Mouse (Mus musculus): ENCODE measurements around the gene Fcrlb.
A peak's percentile ranks its signal among the peaks of the same experiment; 100 is the strongest.
"Not testable (repeated sequence)": the region's sequence is repeated elsewhere in the genome, so short reads cannot be mapped to it uniquely, and the experiment has no call there.

Fcrlb gene

DNA sequence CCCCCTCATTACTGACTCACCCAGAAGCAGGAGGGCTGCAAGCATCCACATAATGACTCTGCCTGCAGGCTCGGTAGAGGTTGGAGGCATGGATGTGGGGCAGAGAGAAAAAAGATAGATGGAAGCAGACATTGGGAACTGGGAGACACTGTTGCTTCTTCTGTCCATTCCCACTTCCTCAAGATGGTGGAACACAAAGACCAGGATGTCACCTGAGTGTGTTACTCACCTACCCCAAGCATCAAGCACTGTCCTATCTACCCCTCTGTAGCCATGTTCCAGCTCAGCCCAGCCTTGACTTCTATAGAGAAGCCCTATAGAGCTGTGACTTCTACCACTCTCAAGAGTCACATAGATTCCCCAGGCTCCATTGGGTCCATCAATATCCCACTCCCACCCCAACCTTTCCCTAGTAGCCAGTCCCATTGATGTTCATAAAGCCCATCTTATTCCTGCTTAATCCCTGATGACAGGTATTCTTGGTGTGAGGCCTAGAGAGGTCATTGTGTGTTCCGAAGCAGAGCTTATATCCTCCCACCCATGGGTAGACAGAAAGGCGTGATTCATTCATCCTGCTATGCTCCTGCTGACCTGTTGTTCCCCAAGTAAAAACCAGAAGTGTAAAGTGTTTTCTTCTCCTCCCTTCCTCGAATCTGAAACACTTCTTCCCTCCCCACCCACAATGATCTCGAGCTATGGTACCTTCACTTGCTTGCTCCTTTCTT, at the start of gene Fcrlb:
Gene Fcrlb, minus strand, starts transcription at position 51 of the 725 bp plus-strand sequence.
- no peak for DNase-seq (ENCODE audit: low spot score)

DNA sequence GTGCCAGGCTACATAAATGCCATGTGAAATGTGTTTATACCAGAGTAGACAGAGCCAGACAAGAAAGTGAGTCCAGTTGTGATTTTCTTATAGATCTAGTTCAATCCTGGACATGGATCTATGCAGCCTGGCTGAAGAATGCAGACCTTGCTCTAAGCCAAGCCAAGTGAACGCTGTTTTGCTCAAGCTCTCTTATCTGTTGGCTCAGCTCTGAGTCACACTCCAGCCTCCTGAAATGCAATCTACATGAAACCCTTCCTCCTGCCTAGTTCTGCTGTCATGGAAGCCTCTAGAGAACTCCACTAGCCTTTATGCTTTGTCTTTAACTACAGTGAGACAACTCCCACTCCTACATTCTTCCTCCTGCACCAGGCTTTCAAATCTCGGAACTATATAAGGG, 49.6 kb upstream of the Fcrlb start:
- DNase-seq (ENCODE audit: low spot score) = no peak

DNA sequence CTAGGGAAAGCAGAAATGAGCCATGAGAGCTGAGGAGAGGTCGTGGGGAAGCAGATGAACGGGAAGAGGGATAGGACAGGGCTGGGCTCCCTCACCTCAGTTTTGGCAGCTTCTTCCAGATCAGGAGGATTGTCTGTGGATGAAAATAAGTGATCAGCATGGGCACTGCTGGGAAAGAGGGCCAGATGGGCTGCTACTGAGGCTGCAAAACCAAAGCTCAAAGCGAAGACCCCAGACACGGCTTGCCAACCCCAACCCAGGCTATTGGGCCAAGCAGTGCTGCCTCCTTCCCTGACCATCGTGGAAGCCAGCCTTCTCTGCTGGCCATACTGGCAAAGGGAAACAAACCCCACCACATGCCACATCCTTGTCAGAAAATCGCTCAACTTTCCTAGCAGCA, 48.4 kb upstream of the Fcrlb start:
- no peak for DNase-seq (ENCODE audit: low spot score)

DNA sequence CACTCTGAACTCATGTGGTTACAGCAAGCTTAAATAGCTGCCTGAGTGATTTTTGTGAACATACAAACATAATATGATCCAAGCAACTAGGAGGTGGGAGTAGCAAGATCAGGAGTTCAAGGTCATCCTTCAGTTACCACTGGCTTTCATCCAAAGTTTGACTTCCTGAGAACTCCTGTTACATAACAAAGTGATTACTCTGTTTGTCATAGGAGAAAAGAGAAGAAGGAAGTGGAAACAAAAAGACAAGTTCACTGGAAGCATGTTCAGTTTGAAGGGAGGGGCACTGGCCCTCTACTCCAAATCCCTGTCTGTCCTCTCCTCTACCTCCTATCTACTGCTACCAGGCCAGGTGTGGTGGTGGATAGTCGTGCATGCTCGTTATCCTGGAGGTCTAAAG, 47.0 kb upstream of the Fcrlb start:
- DNase-seq (ENCODE audit: low spot score) = no peak

DNA sequence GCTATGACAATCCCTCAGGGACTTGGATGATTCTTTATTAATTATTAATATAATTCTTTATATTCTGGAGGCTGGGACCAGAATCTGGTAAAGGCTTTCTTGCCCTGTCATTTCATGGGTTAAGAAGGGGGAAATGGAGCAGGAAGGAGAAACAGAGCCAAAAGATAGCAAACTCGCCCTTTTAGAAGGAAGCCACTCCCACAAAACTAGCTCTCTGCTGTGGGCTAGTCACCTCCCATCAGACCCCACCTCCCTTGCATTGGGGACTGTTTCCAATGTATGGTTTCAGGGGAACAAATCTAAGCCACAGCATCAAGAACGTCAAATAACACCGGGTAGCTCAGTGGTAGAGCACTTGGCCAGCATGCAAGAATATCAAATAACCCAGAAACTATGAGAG, 45.5 kb upstream of the Fcrlb start:
- no peak for DNase-seq (ENCODE audit: low spot score)

DNA sequence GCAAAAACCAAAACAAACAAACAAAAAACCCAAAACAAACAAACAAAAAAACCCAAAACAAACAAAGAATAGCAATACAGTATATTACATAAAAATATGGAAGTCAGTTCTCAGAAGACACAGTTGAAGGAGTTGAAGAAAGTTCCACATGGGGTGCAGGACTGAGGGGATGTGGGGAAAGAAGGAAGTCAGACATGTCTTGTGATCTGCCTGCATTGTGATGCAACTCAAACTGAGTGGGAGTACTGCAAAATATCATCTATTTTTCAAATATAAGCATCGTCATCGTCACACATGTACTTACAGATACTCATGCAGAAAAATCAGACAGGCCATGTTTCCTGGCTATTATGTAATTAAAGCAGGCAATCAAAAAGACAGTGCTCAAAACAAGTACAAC, 40.5 kb upstream of the Fcrlb start:
- no peak for DNase-seq (ENCODE audit: low spot score)

DNA sequence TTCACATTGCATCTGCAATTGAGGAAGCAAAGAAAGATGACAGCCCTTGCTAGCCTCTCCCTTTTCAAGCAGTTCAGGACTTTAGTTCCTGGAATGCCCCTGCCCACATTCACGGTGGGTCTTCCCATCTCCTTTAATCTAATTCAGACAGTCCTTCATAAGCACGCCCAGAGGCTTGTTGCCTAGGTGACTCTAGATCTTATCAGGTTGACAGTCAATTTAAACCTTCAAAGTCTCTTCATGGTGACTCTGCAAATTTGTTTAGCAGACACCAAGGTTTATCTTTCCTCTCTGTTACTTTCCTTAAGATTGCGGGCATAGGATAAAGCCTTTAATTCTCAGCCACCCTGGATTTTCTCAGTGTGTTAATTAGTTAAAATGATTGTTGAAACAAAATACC, 38.0 kb upstream of the Fcrlb start:
- peak; percentile 70 for DNase-seq (ENCODE audit: low spot score)

DNA sequence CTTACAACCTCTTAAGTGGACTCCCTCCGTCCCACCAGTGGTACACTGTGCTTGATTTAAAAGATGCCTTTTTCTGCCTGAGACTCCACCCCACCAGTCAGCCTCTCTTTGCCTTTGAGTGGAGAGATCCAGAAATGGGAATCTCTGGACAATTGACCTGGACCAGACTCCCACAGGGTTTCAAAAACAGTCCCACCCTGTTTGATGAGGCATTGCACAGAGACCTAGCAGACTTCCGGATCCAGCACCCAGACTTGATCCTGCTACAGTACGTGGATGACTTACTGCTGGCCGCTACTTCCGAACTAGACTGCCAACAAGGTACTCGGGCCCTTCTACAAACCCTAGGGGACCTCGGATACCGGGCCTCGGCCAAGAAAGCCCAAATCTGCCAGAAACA, 32.2 kb upstream of the Fcrlb start:
- DNase-seq (ENCODE audit: low spot score) = not testable (repeated sequence)

DNA sequence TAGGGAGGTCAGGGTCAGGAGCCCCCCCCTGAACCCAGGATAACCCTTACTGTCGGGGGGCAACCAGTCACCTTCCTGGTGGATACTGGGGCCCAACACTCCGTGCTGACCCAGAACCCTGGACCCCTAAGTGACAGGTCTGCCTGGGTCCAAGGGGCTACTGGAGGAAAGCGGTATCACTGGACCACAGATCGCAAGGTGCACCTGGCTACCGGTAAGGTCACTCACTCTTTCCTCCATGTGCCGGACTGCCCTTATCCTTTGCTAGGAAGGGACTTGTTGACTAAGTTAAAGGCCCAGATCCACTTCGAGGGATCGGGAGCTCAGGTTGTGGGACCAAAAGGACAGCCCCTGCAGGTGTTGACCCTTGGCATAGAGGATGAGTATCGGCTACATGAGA, 31.4 kb upstream of the Fcrlb start:
- not testable (repeated sequence) for DNase-seq (ENCODE audit: low spot score)

DNA sequence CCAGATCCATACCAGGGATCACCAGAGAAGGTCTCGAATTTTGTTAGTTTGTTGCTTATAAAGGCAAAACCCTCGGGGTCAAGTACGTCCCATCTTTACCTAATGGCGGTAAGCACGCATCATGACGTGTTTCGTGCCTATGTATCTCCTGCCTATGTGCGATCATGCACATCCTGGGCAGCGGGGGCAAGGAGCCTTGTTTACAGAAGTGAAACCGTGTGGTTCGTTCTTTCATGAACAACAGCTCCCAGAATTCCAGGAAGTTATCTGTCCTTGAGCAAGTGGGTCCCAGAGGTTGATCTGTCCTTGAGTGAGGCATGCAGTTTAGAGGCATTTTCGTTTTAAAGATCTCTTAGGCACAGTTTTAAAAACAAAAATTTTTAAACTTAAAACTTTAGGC, 26.5 kb upstream of the Fcrlb start:
- DNase-seq (ENCODE audit: low spot score) = no peak

DNA sequence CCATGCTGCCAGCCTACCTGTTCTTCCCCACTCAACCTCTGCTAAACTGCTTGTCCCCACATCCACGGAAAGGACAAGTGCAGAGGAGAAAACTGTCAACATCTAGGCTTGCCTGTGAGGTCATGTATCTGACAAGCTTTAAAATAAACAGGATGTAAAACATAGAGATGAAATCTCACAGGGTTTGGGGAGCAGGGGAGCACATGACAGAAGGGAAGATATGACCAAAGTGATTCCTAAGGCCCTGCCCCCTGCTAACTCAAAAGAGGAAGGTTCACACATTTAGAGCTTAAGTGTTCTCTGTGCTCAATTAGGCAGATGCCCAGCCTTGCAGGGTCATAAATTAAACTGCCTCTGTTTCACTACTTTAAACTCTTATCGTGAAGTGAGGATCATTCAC, 21.6 kb upstream of the Fcrlb start:
- no peak for DNase-seq (ENCODE audit: low spot score)

DNA sequence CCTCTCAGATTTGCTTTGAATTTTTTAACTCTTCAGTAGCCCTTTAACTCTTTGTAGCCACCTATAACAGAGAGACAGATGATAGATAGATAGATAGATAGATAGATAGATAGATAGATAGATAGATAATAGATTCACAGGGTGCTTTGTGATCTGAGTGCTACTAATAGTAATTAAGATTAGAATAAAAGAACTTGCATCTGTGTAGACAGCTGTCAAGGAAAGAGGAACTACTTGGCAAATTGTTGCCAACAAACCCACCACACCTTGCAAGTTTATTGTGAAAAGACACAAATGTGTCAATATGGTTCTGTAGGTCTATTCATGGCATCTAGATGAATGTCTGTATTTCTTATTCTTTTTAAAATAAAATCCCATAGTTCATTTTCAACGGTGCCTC, 21.2 kb upstream of the Fcrlb start:
- DNase-seq (ENCODE audit: low spot score) = no peak

DNA sequence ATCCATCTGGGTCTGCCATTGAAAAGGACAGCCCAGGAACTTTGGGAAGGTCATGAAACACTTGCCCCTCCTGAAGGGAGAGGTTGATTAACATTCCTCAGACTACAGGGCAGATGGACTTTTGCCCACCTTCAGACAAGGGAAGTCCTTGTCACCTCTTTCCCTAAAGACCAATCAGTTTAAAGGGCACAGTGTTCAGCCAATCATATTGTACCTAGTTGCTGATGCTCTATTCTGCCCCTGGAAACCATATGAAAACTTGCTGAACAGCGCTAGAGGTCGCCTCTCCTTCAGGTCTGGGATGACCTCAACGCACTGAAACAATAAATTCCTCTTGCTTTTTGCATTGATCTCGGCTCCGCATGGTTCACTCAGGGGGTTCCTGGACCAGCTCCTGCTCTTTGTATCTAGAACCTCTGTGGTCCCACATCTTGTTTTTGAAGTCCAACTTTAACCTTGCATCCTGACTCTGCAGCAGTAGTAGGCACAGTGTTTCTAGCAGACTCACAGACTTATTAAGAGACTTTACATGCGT, 20.7 kb upstream of the Fcrlb start:
- DNase-seq (ENCODE audit: low spot score) = no peak

DNA sequence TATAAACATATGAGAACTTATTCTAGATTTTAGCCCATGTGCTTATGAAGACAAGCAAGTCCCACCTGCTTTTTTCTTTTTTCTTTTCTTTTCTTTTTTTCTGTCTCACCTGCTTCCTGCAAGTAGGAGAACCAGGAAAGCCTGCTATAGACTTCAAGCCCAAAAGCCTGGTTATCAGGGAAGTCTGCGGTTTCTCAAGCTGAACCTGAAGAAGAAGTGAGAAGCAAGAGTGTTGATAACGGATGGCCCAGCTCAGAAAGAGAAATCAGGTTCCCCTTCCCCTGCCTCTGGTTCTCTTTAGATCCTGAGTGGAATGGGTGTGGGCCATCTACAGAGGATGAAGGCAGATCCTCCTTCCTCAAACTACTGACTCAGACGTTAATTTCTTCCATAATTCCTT, 19.3 kb upstream of the Fcrlb start:
- no peak for DNase-seq (ENCODE audit: low spot score)

DNA sequence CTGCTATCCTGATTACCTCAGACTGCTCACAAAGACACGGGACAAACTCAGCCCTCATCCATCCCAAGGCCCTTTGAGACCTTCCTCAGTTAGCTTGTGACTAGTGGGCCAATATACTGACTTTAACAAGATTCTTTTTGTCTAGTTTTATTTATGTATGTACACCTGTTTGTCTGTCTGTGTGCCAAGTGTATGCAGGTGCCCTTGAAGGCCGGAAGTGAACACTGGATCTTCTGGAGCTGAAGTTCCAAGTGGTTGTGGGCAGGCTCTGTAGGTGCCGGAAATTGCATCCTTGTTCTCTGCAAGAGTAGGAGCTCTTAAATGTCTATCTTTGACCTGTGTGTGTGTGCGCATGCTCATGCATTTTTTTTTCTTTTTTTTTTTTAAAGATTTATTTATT, 16.5 kb upstream of the Fcrlb start:
- no peak for DNase-seq (ENCODE audit: low spot score)

DNA sequence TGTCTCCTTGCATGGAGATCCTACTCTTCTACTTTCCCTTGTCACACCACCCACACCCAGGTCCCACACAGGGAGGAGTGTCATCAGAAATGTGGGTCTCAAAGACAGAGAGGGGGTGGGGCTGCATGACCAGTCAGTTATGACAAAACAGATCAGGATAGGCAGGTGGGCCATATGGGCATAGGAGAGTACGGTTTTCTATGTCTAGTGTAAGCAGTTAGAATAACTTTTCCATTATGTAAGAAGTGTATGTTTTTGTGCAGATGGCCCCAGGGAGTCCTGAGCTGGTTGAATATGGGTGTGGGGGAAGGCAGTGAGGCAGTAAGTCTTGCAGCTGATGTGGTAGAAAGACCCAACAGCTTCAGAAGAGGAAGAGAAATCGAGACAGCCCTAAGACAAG, 15.7 kb upstream of the Fcrlb start:
- no peak for DNase-seq (ENCODE audit: low spot score)

DNA sequence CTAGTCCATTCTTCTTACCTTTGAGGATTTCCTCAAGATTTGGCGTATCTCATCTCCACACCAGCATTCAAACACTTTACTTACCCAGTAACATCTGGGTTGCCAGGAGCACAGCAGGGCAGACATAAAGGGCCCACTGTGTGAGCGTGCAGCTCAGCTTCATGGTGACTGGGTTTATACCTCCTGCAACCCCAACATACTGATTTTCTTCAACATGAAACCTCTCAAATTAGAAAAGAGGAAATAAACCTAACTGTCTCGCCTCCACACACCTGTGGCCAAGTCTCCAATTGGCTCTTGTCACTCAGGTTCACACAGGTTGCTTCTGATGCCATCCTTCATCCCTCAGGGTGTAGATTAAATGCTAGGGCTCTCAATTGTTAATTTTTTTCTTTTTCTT, 14.6 kb upstream of the Fcrlb start, which contains the start of gene Fcrla:
Gene Fcrla, minus strand, starts transcription at position 206 of the 400 bp plus-strand sequence.
- DNase-seq (ENCODE audit: low spot score) = no peak

DNA sequence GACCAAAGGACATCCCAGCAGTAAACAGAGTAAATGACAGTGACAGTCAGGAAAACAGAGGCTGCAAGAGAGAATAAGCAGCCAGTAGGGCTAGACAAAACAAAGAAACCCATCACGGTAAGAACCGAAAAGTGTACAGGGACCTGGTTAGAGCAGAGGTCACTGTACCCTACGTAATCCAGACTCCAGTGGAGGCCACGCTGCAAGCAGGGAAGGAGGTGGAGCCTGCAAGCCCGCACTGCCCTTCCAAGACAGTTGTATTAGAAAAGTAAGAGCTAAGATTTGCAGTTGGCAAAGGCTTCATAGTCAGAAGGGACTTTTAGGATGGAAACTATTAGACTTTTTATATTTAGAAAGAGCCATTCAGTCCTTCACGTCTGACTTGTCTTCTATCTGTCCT, 14.2 kb upstream of the Fcrlb start:
- no peak for DNase-seq (ENCODE audit: low spot score)

DNA sequence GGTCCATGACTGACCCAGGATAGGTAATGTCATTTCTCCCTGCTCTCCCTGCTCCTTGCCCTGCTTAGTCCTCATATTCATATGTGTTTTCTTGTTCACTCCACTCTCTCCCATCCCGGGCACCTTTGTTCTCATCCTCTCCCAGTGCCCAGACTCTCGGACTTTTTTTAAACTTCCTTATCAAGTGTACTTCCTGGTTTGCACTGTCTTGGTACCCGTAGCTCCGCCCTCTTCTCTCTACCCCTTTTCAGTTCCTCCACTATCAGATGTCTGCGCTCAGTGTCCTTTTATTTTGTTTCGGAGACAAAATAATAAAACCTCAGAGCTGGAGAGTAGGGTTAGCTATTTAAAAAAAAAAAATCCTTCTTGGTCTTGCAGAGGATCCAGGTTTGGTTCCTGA, 11.7 kb upstream of the Fcrlb start:
- peak; percentile 62 for DNase-seq (ENCODE audit: low spot score)

DNA sequence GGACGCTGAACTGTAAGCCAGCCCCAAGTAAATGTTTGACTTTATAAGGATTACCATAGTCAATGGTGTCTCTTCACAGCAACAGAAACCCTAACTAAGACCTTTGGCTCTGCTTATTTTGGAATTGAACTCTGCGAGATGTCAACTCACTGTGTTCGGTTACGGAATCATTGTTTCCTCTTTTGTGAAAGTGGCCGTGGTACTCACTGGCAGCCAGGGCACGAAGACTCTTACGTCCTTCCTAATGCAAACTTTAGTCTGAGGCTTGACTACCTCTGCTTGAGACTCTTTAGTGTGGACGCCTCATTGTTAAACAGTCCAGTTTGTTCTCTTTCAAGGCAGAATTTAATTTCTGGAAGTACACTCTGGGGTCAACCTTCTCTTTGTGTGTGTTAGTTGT, 6.6 kb upstream of the Fcrlb start:
- no peak for DNase-seq (ENCODE audit: low spot score)

DNA sequence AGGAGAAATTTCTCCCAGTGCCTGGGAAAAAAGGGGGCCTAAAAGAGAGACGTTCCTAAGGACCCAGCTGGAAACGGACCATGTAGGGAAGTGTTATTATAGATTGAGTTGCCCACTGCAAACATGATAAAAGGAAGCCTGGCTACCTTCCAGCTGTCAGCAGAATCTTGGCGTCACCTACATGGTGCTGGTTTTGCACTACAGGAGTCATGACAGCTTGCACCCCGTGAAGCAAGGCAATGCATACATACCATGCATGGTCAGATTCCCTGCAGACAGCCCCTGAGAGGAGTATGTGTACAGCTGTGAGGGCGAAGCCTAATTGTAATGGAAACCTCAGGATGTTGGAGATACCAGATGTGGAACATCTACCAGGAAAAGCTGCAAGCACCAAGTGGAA, 2.9 kb upstream of the Fcrlb start:
- no peak for DNase-seq (ENCODE audit: low spot score)

DNA sequence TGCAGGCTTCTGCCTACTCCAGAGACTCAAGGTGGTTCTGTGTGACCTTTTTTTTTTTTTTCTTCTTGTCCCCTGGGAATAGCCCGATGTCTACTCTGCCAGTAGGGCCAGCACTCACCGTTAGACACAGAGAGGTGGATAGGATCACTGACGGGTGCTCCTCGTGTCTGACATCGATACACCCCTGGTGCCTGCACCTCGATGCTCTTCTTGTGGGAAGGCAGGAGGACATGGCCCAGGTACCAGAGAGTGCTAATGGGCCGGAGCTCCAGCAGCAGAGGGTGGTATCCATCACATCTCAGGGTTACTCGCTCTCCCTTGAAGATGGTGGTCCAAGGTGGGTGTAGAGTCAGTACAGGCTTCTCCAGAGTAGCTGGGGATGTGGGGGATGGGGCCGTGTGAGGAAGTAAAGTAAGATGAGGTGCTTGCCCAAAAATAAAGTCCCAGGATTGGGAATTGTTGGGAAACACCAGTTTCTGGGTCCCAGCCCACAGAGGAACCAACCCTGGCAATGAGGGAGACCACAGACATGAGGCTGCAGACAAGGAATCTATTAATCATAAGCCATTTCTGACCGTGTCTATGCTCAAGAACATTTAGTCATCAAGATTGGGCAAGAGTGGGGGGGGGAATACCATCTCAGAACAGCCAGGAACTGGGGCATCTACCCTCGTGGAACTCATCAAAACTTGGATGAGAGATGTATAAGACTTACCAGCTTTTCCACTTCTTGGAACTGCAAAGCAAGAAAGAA, 657 bp downstream of the Fcrlb start:
- DNase-seq (ENCODE audit: low spot score) = no peak

DNA sequence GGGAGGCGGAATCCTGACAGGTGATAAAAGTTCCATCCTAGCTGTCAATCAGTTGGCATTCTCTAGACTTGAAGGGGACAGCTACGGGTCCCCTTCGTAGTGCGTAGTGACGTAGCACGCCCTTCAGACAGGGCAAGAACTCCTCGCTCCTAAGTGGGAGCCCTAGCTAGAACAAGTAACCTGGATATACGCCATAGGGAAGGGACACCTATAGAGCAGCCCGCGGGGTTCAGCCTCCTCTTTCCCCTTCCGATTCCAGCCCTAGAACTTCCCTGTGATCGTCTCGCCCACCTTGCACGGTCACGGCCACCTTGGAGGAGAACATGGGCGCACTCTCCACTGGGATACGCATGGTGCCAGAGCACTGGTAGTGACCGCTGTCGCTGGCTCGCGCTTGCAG, 4.4 kb downstream of the Fcrlb start:
- DNase-seq (ENCODE audit: low spot score) = no peak

Data from c-Kit-positive CD71-positive TER-119-positive erythroid progenitor cells, embryonic 14.5 days (primary cell).